Mouse (Mus musculus): ENCODE measurements at regions not wholly inside any gene's neighbourhood (a gene's known extent, or its start where the extent isn't known, plus 50 kb on each side); places are given as distances from the start of the nearest gene placed in this dataset.

GRCm38 (mm10) chr11:19203518-19203900, 184.7 kb upstream of the Meis1 start:
- TF ChIP-seq EP300 (IDR thresholded peaks at IDR 0.05): no peak
- no peak for TF ChIP-seq CTCF (IDR thresholded peaks at IDR 0.05)
